Mouse (Mus musculus) small intestine, adult 2 months (tissue): ENCODE data around the gene Cpne5.

Experiments
- CTCF ChIP-seq: fragments of 200-500 bp; IDR thresholded peaks from 2 replicates; pipeline ENCODE4 v1.5.1; 2012; ENCODE audit warnings: low read depth, mild to moderate bottlenecking, control low read depth, inconsistent platforms, low read length, moderate library complexity, mixed read lengths; ENCODE audit not compliant: insufficient replicate concordance, insufficient read length; ENCODE audit errors: extremely low read depth
- POLR2A ChIP-seq: fragments of 200-500 bp; IDR thresholded peaks from 2 replicates; pipeline ENCODE4 v1.6.1; 2012; ENCODE audit warnings: low read depth, mild to moderate bottlenecking, control low read depth, inconsistent platforms, low read length, moderate library complexity

DNA sequence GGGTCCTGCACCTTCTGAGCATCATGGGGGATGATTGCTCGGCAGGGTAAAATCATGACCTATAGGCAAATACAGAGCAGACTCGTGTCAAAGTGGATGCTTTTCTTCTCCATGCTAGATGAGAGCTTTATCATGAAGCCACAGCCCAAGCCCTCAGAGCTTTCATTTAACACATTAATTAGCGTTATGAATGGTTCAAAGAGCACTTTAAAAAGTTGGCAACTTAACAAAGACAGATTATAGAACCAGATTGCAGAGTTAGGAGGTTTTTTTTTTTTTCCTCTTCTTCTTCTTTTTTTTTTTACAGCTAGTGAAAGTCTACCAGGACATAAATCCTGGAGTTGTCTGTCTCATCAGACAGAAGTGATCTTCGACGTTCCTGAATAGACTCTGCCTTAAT is 108.6 kb downstream of the Cpne5 start:
- TF ChIP-seq CTCF (no peak), POLR2A (no peak)
